Mouse (Mus musculus) liver, embryonic 14.5 days (tissue): ENCODE measurements around the gene Slc25a41.

Experiments
- CTCF ChIP-seq: IDR thresholded peaks from 2 replicates; pipeline ENCODE4 v1.5.1; 2016; ENCODE audit warnings: antibody characterized with exemption, low read depth, control low read depth
- EP300 ChIP-seq: IDR thresholded peaks from 2 replicates; pipeline ENCODE4 v1.6.1; 2016; ENCODE audit warnings: antibody characterized with exemption, low read depth

DNA sequence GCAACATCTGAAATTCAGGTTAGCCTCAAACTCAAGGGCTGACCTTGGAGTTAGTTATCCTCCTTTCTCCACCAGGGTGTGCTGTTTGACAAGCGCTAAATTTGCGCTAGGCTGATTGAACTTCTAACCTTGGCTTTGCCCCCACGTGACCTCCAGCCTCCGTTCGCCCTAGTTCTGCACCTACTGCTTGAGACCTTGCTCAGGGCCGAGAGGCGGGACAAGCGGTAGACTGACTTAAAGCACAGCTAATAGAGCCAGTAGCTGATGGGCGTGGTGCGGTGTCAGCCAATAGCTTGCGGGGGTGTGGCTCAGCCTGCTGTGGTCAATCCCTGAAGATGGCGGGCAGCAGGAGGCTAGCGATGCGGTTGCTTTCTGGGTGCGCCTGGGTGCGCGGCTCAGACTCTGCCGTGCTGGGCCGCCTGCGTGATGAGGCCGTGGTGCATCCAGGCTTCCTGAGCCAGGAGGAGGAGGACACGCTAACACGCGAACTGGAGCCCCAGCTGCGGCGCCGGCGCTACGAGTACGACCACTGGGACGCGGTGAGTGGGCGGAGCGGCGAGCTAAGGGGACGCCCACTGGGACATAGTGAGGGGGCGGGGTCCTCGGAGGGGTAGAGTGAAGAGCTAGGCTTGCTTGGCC is 44.3 kb downstream of the Slc25a41 start, which contains the start of gene Alkbh7:
- peak; percentile 96 for TF ChIP-seq CTCF
- TF ChIP-seq EP300, result no peak
